Mouse (Mus musculus): ENCODE measurements at regions not wholly inside any gene's neighbourhood (a gene's known extent, or its start where the extent isn't known, plus 50 kb on each side); places are given as distances from the start of the nearest gene placed in this dataset.

DNA sequence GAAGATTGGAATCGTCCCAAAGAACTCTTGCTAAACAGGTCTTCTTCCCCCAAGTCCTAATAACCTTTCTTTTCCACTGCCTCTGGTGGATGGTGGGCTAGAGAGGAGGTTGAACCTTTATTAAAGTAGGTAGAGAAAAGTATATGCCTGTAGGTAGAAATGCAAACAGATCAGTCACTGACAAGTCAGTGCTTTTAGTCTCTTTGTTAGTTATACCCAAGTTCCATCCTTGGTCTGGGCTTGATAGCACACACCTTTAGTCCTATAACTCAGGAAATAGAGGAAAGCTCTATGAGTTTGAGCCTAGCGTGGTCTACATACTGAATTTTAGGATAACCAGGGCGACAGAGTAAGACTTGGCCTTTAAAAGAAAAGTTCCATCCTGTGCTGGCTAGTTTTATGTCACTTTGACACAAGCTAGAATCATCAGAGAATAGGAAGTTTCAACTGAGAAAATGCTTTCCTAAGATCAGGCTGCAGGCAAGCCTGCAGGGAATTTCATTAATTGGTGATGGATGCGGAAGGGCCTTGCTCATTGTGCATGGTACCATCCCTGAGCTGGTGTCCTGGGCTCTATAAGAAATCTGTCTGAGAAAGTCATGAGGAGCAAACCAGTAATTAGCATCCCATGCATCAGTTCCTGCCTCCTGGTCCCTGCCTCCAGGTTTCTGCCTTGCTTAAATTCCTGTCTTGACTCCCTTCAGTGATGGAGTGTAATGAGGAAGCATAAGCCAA is 94.7 kb upstream of the Cpsf6 start:
- TF ChIP-seq CTCF (conservative IDR thresholded peaks at IDR 0.05; ENCODE audit: insufficient read depth, insufficient read length, low read depth, low read length) (no peak), POLR2A (IDR thresholded peaks at IDR 0.05; ENCODE audit: low read depth, low read length) (no peak)

Measured in kidney, adult 2 months (tissue).